Mouse (Mus musculus) forebrain, embryonic 11.5 days (tissue): ENCODE measurements around the gene Gfod1. TPM values are rescaled to one million over a fixed set of nuclear protein-coding genes. Genes with fewer than 3 reads are reported as not detected.
A peak's percentile ranks its signal among the peaks of the same experiment; 100 is the strongest.

ENCODE experiments used
- ATAC-seq: fragments of 200-750 bp; cut with Nextera tagmentation; replicated peaks from 2 replicates; pipeline ENCODE4 v1.8.0; 2017; ENCODE audit warnings: moderate TSS enrichment; ENCODE audit not compliant: low FRiP score
- DNase-seq: peaks from one replicate; pipeline ENCODE4 v3.0.0-alpha.2; 2017; ENCODE audit warnings: low spot score
- H3K27ac ChIP-seq: fragments of 300-500 bp; sonication (generic); 2 replicates; pipeline ENCODE4 v1.5.1; 2014; ENCODE audit warnings: low read depth, low read length
- H3K27me3 ChIP-seq: fragments of 300-500 bp; sonication (generic); 2 replicates; pipeline ENCODE4 v1.6.1; 2014; ENCODE audit warnings: mild to moderate bottlenecking, low read length, mixed read lengths; ENCODE audit not compliant: control insufficient read depth, insufficient read depth
- H3K36me3 ChIP-seq: fragments of 300-500 bp; sonication (generic); 2 replicates; pipeline ENCODE4 v1.6.1; 2014; ENCODE audit warnings: mild to moderate bottlenecking, low read length, moderate library complexity, mixed read lengths; ENCODE audit not compliant: control insufficient read depth, insufficient read depth
- H3K4me1 ChIP-seq: fragments of 300-500 bp; sonication (generic); replicated peaks from 2 replicates; pipeline ENCODE4 v1.6.1; 2014; ENCODE audit warnings: low read length, mixed read lengths; ENCODE audit not compliant: control insufficient read depth, insufficient read depth
- H3K4me2 ChIP-seq: fragments of 300-500 bp; sonication (generic); 2 replicates; pipeline ENCODE4 v1.6.1; 2014; ENCODE audit warnings: low read depth, mild to moderate bottlenecking, low read length, moderate library complexity, mixed read lengths; ENCODE audit not compliant: severe bottlenecking
- H3K4me3 ChIP-seq: fragments of 300-500 bp; sonication (generic); 2 replicates; pipeline ENCODE4 v1.5.1; 2014; ENCODE audit warnings: low read depth, low read length
- H3K9ac ChIP-seq: fragments of 300-500 bp; sonication (generic); 2 replicates; pipeline ENCODE4 v1.6.1; 2014; ENCODE audit warnings: low read length
- H3K9me3 ChIP-seq: fragments of 300-500 bp; sonication (generic); 2 replicates; pipeline ENCODE4 v1.6.1; 2016; ENCODE audit warnings: low read length, mixed read lengths; ENCODE audit not compliant: control insufficient read depth
- WGBS: fragments of 180-500 bp; shearing (Covaris S2); extraction: QIAGEN DNeasy Blood & Tissue Kit; methylation state at CpG from one replicate; pipeline ENCODE4 v1.1.7; 2014; 5-methylcytosine and 5-hydroxymethylcytosine counted together
- polyA plus RNA-seq: library from polyadenylated mRNA; unstranded; fragments of >200 nt; fragmentation: Nextera tagmentation; extraction: Ambion mirVana; gene quantifications from 2 replicates; pipeline ENCODE4 v1.2.1, GENCODE M21; 2014

Gfod1 gene
- polyA plus RNA-seq, 1 experiment from 2014 or later, result 0.39 TPM

DNA sequence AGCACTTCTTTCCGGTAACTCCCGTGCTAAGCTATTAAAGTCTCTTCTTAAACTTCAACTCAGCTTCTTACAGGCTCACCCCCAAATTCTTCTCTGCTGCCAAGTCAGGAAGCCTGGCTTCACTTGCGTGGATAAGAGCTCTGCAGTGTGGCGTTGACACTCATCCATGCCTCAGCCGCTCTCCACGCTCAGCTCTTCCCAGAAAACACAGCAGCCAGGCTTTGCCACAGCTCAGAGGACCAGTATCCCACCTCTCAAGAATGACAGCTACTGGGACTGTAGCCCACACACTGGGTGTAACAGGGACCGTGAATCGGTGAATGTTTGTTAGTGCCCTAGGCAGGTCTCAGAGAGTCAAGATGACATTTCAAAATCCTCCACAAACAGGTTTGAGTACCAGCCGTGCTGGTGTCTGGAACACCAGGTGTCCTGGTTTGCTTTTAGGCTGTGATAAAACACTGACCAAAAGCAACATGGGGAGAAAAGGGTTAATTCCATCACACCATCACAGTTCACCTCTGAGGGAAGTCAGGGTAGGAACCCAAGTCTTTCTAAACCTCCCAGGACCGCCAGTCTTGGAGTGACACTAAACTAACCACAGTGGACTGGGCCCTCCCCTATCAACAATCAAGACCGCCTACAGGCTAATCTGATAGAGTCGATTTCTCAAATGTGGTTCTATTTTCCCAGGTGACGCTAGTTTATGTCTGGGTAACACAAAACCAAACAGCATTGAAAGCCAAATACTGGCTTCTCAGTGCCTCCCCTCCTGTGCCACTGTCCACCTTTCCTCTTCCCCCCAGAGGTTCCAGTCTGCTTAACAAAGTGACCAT, 31.5 kb downstream of the Gfod1 start:
- Histone ChIP-seq H3K9ac (no peak overlapping the region), H3K4me2 (no peak overlapping the region), H3K9me3 (no peaks in the 10 kb centered on the region), H3K27ac (no peak overlapping the region), H3K4me1 (peaks cover 12% of the 10 kb centered on the region), H3K4me3 (no peak overlapping the region), H3K27me3 (no peaks in the 10 kb centered on the region), H3K36me3 (no peaks in the 10 kb centered on the region)
- DNase-seq (no peak), ATAC-seq (no peak)
- 88% methylated on average over 13 of the region's 13 CpGs for WGBS

GRCm38 (mm10) chr13:43271481-43271880, 32.5 kb downstream of the Gfod1 start:
- ATAC-seq (no peak), DNase-seq (no peak)
- 83% methylated on average over 9 of the region's 9 CpGs for WGBS
- no peak overlapping the region for H3K4me3 ChIP-seq
- no peak overlapping the region for H3K4me2 ChIP-seq
- H3K36me3 ChIP-seq, result no peaks in the 10 kb centered on the region
- peaks cover 12% of the 10 kb centered on the region for H3K4me1 ChIP-seq
- H3K27me3 ChIP-seq, result no peaks in the 10 kb centered on the region
- no peaks in the 10 kb centered on the region for H3K9me3 ChIP-seq
- H3K9ac ChIP-seq, result no peak overlapping the region
- H3K27ac ChIP-seq, result no peak overlapping the region

DNA sequence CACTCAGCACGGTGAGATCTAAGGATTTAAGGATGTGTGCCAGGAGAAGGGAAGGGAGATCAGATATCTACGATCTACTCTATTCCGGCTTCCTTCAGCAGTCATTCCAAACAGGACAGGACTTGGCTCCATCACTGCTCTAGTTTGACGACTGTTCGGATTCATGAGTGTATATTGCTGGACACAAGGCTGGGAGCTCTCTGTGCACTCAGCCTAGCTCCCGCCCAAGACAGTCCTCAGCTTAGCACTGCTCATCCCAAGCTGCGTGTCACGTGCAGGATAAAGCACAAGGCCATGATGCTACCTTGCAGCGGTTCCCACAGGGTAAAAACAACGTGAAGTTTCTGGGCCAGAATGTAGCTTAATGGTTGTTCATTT, 33.8 kb downstream of the Gfod1 start:
- H3K9ac ChIP-seq, result no peak overlapping the region
- no peak overlapping the region for H3K4me3 ChIP-seq
- no peak overlapping the region for H3K4me2 ChIP-seq
- peaks cover 13% of the 10 kb centered on the region for H3K4me1 ChIP-seq
- WGBS, result 50% methylated on average over 10 of the region's 10 CpGs
- no peaks in the 10 kb centered on the region for H3K36me3 ChIP-seq
- DNase-seq, result no peak
- peak; percentile 13; the same call in 1 of the 2 replicates for ATAC-seq
- peak overlapping the region; percentile 65 for H3K27ac ChIP-seq
- H3K9me3 ChIP-seq, result no peaks in the 10 kb centered on the region
- no peaks in the 10 kb centered on the region for H3K27me3 ChIP-seq

DNA sequence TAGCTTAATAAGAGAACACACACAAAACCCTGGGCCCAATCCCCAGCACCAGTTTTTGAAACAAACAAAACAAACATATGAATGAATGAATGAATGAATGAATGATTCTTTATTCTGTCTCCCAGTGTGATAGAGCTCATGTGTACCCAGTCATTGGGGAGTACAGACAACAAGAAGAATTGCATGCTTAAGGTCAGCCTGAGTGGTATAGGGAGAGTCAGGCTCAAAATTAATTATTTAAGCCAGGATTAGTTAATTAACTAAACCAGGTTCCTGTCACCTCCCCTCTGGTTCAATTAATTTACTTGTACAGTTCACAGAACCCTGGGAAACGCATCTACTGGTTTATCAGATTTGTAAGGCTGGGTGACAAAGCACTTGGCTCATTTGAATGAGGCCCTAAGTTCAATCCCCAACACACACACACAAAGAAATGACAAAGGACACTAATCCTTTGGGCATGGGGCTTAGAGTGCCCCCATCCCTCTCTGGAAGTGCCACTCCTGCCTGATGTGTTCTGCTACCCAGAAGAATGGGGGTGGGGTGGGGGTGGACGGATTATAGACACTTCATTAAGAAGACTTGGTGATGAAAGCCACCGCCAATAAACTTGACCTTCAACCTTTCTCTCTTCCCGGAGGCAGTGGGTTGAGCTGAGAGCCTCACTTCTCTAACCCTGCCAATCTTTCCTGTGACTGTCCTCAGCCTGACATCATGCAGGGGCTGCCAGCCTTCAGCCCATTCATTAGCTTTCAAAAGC, 34.3 kb downstream of the Gfod1 start:
- peak overlapping the region; percentile 65; the same call in 1 of the 2 replicates for H3K27ac ChIP-seq

GRCm38 (mm10) chr13:43268539-43269327, 35.2 kb downstream of the Gfod1 start:
- WGBS, result 41% methylated on average over 12 of the region's 12 CpGs
- Histone ChIP-seq H3K9me3 (no peaks in the 10 kb centered on the region), H3K4me3 (no peak overlapping the region), H3K4me2 (no peak overlapping the region), H3K36me3 (no peaks in the 10 kb centered on the region), H3K4me1 (peaks cover 14% of the 10 kb centered on the region), H3K27ac (no peak overlapping the region), H3K9ac (no peak overlapping the region), H3K27me3 (no peaks in the 10 kb centered on the region)
- DNase-seq (no peak), ATAC-seq (peak; percentile 37)

More for the DNA sequence above, 34.3 kb downstream of the Gfod1 start:
- Histone ChIP-seq H3K4me1 (peaks cover 14% of the 10 kb centered on the region), H3K4me3 (no peak overlapping the region), H3K27me3 (no peaks in the 10 kb centered on the region), H3K36me3 (no peaks in the 10 kb centered on the region), H3K4me2 (no peak overlapping the region), H3K9ac (no peak overlapping the region), H3K9me3 (no peaks in the 10 kb centered on the region)
- WGBS, result 13% methylated on average over 4 of the region's 4 CpGs
- ATAC-seq, result peak; percentile 89
- DNase-seq, result peak; percentile 77

- Histone ChIP-seq H3K27ac (no peak overlapping the region), H3K4me3 (no peak overlapping the region), H3K27me3 (no peaks in the 10 kb centered on the region), H3K9ac (no peak overlapping the region), H3K9me3 (no peaks in the 10 kb centered on the region), H3K4me1 (peaks cover 14% of the 10 kb centered on the region), H3K36me3 (no peaks in the 10 kb centered on the region), H3K4me2 (no peak overlapping the region)
- no peak for DNase-seq
- no peak for ATAC-seq
- 82% methylated on average over 2 of the region's 2 CpGs for WGBS
These were observed 36.1 kb downstream of the Gfod1 start for GRCm38 (mm10) chr13:43267902-43268301.

DNA sequence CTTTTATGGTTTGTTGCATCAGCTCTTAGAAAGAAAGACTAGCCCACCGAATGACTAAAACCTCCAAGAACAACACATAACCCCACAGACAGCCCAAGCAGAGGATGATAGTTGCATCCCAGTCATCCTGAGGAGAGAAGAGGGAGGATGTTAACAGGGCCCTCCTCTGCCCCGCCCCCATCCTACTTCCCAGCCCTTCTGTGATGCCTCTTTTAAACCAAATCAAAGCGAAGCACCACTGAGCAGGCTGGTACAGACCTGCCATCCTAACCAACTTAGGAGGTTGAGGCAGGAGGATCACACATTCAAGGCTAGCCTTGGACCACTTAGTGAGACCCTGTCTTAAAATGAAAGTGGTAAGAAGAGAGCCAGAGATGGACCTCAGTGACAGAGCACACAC, 36.8 kb downstream of the Gfod1 start:
- no peaks in the 10 kb centered on the region for H3K27me3 ChIP-seq
- peaks cover 14% of the 10 kb centered on the region for H3K4me1 ChIP-seq
- WGBS, result 94% methylated on average over 3 of the region's 3 CpGs

GRCm38 (mm10) chr13:43266333-43266732, 37.6 kb downstream of the Gfod1 start:
- no peak overlapping the region for H3K27ac ChIP-seq
- no peak overlapping the region for H3K4me2 ChIP-seq
- H3K4me1 ChIP-seq, result peaks cover 14% of the 10 kb centered on the region
- 90% methylated on average over 10 of the region's 10 CpGs for WGBS
- no peak overlapping the region for H3K4me3 ChIP-seq
- no peaks in the 10 kb centered on the region for H3K9me3 ChIP-seq
- DNase-seq (no peak), ATAC-seq (no peak)
- no peak overlapping the region for H3K9ac ChIP-seq
- no peaks in the 10 kb centered on the region for H3K36me3 ChIP-seq
- no peaks in the 10 kb centered on the region for H3K27me3 ChIP-seq

More for the DNA sequence above, 36.8 kb downstream of the Gfod1 start:
- H3K9me3 ChIP-seq, result no peaks in the 10 kb centered on the region
- ATAC-seq (no peak), DNase-seq (no peak)
- H3K4me3 ChIP-seq, result no peak overlapping the region
- no peak overlapping the region for H3K9ac ChIP-seq
- no peak overlapping the region for H3K4me2 ChIP-seq
- H3K36me3 ChIP-seq, result no peaks in the 10 kb centered on the region
- no peak overlapping the region for H3K27ac ChIP-seq
